Mouse (Mus musculus) monocyte, adult 2 months (primary cell): Measurements from ENCODE around the gene Ropn1l.

Source experiments
- DNase-seq, 2 experiments: peaks; one replicate each; pipeline ENCODE4 v3.0.0; 2022; ENCODE audit warnings: low spot score in 2 of 2, low read depth in 1 of 2

Ropn1l gene

GRCm38 (mm10) chr15:31453098-31453916 is at the start of gene Ropn1l:
TSS of gene Ropn1l (minus strand) at chr15:31453737.
- peak; percentile 38 to 72 for DNase-seq

- no peak for DNase-seq
Measured at GRCm38 (mm10) chr15:31502996-31503395, 49.5 kb upstream of the Ropn1l start.

GRCm38 (mm10) chr15:31502313-31502712 is 48.8 kb upstream of the Ropn1l start:
- no peak for DNase-seq

GRCm38 (mm10) chr15:31494803-31495202 is 41.3 kb upstream of the Ropn1l start:
- DNase-seq, result no peak

GRCm38 (mm10) chr15:31494310-31494709 is 40.8 kb upstream of the Ropn1l start:
- DNase-seq, result no peak

GRCm38 (mm10) chr15:31487407-31487806 is 33.9 kb upstream of the Ropn1l start:
- DNase-seq, result no peak

GRCm38 (mm10) chr15:31476678-31477077 is 23.1 kb upstream of the Ropn1l start:
- no peak for DNase-seq

- DNase-seq, result no peak
Measured at GRCm38 (mm10) chr15:31472645-31473574, 19.4 kb upstream of the Ropn1l start.

GRCm38 (mm10) chr15:31471529-31471928 is 18.0 kb upstream of the Ropn1l start:
- no peak for DNase-seq

- no peak for DNase-seq
Measured at GRCm38 (mm10) chr15:31469497-31469896, 16.0 kb upstream of the Ropn1l start.

- DNase-seq, result no peak
Measured at GRCm38 (mm10) chr15:31468806-31469205, 15.3 kb upstream of the Ropn1l start.

- peak; percentile 12 to 31 for DNase-seq
Measured at GRCm38 (mm10) chr15:31466749-31467148, 13.2 kb upstream of the Ropn1l start.

- no peak for DNase-seq
Measured at GRCm38 (mm10) chr15:31466295-31466694, 12.8 kb upstream of the Ropn1l start.

- no peak for DNase-seq
Measured at GRCm38 (mm10) chr15:31465806-31466205, 12.3 kb upstream of the Ropn1l start.

GRCm38 (mm10) chr15:31460571-31460970 is 7.0 kb upstream of the Ropn1l start:
- DNase-seq, result peak; percentile 20 to 46

GRCm38 (mm10) chr15:31458081-31458480 is 4.5 kb upstream of the Ropn1l start:
- no peak for DNase-seq

- DNase-seq, result no peak
Measured at GRCm38 (mm10) chr15:31456381-31456780, 2.8 kb upstream of the Ropn1l start.

- DNase-seq, result no peak
Measured at GRCm38 (mm10) chr15:31454861-31455295, 1.3 kb upstream of the Ropn1l start.

GRCm38 (mm10) chr15:31454096-31454860 is 741 bp upstream of the Ropn1l start:
- DNase-seq, result no peak

- DNase-seq, result no peak
Measured at GRCm38 (mm10) chr15:31452336-31453097, 1.0 kb downstream of the Ropn1l start.
